Mouse (Mus musculus): ENCODE measurements around the gene Slc12a5. TPM values are rescaled to one million over a fixed set of nuclear protein-coding genes. Genes with fewer than 3 reads are reported as not detected.

Slc12a5 gene
- polyA plus RNA-seq, 1 experiment from 2014 or later, result 0.97 TPM

- no peak for ATAC-seq (ENCODE audit: insufficient number of reproducible peaks, low FRiP score, low TSS enrichment, low read depth)
- Histone ChIP-seq H3K27ac (no peak overlapping the region), H3K4me3 (no peak overlapping the region), H3K9me3 (no peaks in the 10 kb centered on the region), H3K27me3 (peaks cover 27% of the 10 kb centered on the region), H3K36me3 (no peaks in the 10 kb centered on the region), H3K4me2 (no peak overlapping the region), H3K4me1 (no peaks in the 10 kb centered on the region), H3K9ac (no peak overlapping the region)
- 35% methylated on average over 11 of the region's 11 CpGs for WGBS
Observed at GRCm38 (mm10) chr2:164930706-164931581, 29.7 kb upstream of the Slc12a5 start.

GRCm38 (mm10) chr2:164933534-164933933, 27.1 kb upstream of the Slc12a5 start:
- H3K4me3 ChIP-seq, result no peak overlapping the region
- peaks cover 39% of the 10 kb centered on the region for H3K27me3 ChIP-seq
- H3K36me3 ChIP-seq, result no peaks in the 10 kb centered on the region
- no peak overlapping the region for H3K9ac ChIP-seq
- H3K4me1 ChIP-seq, result peaks cover 4% of the 10 kb centered on the region
- WGBS, result 40% methylated on average over 9 of the region's 10 CpGs
- no peaks in the 10 kb centered on the region for H3K9me3 ChIP-seq
- H3K27ac ChIP-seq, result no peak overlapping the region
- no peak overlapping the region for H3K4me2 ChIP-seq
- no peak for ATAC-seq (ENCODE audit: insufficient number of reproducible peaks, low FRiP score, low TSS enrichment, low read depth)

GRCm38 (mm10) chr2:164935991-164936390, 24.6 kb upstream of the Slc12a5 start:
- H3K36me3 ChIP-seq, result no peaks in the 10 kb centered on the region
- no peak overlapping the region for H3K27ac ChIP-seq
- 68% methylated on average over 4 of the region's 4 CpGs for WGBS
- H3K4me2 ChIP-seq, result no peak overlapping the region
- H3K4me3 ChIP-seq, result no peak overlapping the region
- H3K9me3 ChIP-seq, result no peaks in the 10 kb centered on the region
- no peak for ATAC-seq (ENCODE audit: insufficient number of reproducible peaks, low FRiP score, low TSS enrichment, low read depth)
- H3K27me3 ChIP-seq, result peaks cover 58% of the 10 kb centered on the region
- no peak overlapping the region for H3K9ac ChIP-seq
- peaks cover 23% of the 10 kb centered on the region for H3K4me1 ChIP-seq

GRCm38 (mm10) chr2:164938146-164939091, 22.2 kb upstream of the Slc12a5 start:
- H3K27ac ChIP-seq, result no peak overlapping the region
- ATAC-seq (ENCODE audit: insufficient number of reproducible peaks, low FRiP score, low TSS enrichment, low read depth), result no peak

GRCm38 (mm10) chr2:164939106-164939505, 21.5 kb upstream of the Slc12a5 start:
- Histone ChIP-seq H3K27ac (no peak overlapping the region), H3K4me1 (peaks cover 26% of the 10 kb centered on the region), H3K9ac (no peak overlapping the region), H3K9me3 (no peaks in the 10 kb centered on the region), H3K36me3 (no peaks in the 10 kb centered on the region), H3K4me2 (peak overlapping the region; percentile 71), H3K4me3 (peak overlapping the region; percentile 33), H3K27me3 (peaks cover 58% of the 10 kb centered on the region)
- 2% methylated on average over 11 of the region's 11 CpGs for WGBS
- no peak for ATAC-seq (ENCODE audit: insufficient number of reproducible peaks, low FRiP score, low TSS enrichment, low read depth)

More at GRCm38 (mm10) chr2:164938146-164939091, 22.2 kb upstream of the Slc12a5 start:
- Histone ChIP-seq H3K27me3 (peaks cover 59% of the 10 kb centered on the region), H3K4me2 (peak overlapping the region; percentile 71), H3K4me3 (peak overlapping the region; percentile 33), H3K9ac (no peak overlapping the region), H3K9me3 (no peaks in the 10 kb centered on the region), H3K36me3 (no peaks in the 10 kb centered on the region), H3K4me1 (peaks cover 26% of the 10 kb centered on the region)
- WGBS, result 3% methylated on average over 39 of the region's 39 CpGs

GRCm38 (mm10) chr2:164940140-164940830, 20.3 kb upstream of the Slc12a5 start, which contains the start of gene Mmp9:
Gene Mmp9 (plus strand): TSS chr2:164940780.
- WGBS, result 20% methylated on average over 10 of the region's 10 CpGs
- H3K27ac ChIP-seq, result no peak within 1 kb of the TSS
- peaks cover 47% of the 10 kb centered on the region for H3K27me3 ChIP-seq
- peaks cover 26% of the 10 kb centered on the region for H3K4me1 ChIP-seq
- H3K9me3 ChIP-seq, result no peaks in the 10 kb centered on the region
- ATAC-seq (ENCODE audit: insufficient number of reproducible peaks, low FRiP score, low TSS enrichment, low read depth), result no peak
- no peak within 1 kb of the TSS for H3K4me3 ChIP-seq
- no peak within 1 kb of the TSS for H3K4me2 ChIP-seq
- no peaks in the 10 kb centered on the region for H3K36me3 ChIP-seq
- no peak within 1 kb of the TSS for H3K9ac ChIP-seq

GRCm38 (mm10) chr2:164942692-164943290, 17.8 kb upstream of the Slc12a5 start:
- Histone ChIP-seq H3K4me1 (peaks cover 26% of the 10 kb centered on the region), H3K4me3 (no peak overlapping the region), H3K27ac (no peak overlapping the region), H3K9ac (no peak overlapping the region), H3K36me3 (no peaks in the 10 kb centered on the region), H3K9me3 (no peaks in the 10 kb centered on the region), H3K4me2 (no peak overlapping the region), H3K27me3 (peaks cover 49% of the 10 kb centered on the region)
- ATAC-seq (ENCODE audit: insufficient number of reproducible peaks, low FRiP score, low TSS enrichment, low read depth), result no peak
- 17% methylated on average over 5 of the region's 5 CpGs for WGBS

GRCm38 (mm10) chr2:164947506-164947905, 13.1 kb upstream of the Slc12a5 start:
- H3K4me3 ChIP-seq, result no peak overlapping the region
- H3K4me2 ChIP-seq, result no peak overlapping the region
- 35% methylated on average over 4 of the region's 4 CpGs for WGBS
- H3K9me3 ChIP-seq, result no peaks in the 10 kb centered on the region
- H3K9ac ChIP-seq, result no peak overlapping the region
- H3K27me3 ChIP-seq, result peaks cover 59% of the 10 kb centered on the region
- ATAC-seq (ENCODE audit: insufficient number of reproducible peaks, low FRiP score, low TSS enrichment, low read depth), result peak; percentile 31; the same call in 1 of the 2 replicates
- no peak overlapping the region for H3K27ac ChIP-seq
- H3K4me1 ChIP-seq, result peaks cover 25% of the 10 kb centered on the region
- no peaks in the 10 kb centered on the region for H3K36me3 ChIP-seq

- no peak overlapping the region for H3K9ac ChIP-seq
- H3K27ac ChIP-seq, result no peak overlapping the region
- H3K27me3 ChIP-seq, result peaks cover 64% of the 10 kb centered on the region
- no peaks in the 10 kb centered on the region for H3K36me3 ChIP-seq
- H3K4me3 ChIP-seq, result no peak overlapping the region
- peaks cover 27% of the 10 kb centered on the region for H3K4me1 ChIP-seq
- peak; percentile 60; the same call in 1 of the 2 replicates for ATAC-seq (ENCODE audit: insufficient number of reproducible peaks, low FRiP score, low TSS enrichment, low read depth)
- 6% methylated on average over 6 of the region's 7 CpGs for WGBS
- H3K4me2 ChIP-seq, result no peak overlapping the region
- H3K9me3 ChIP-seq, result no peaks in the 10 kb centered on the region
Observed at GRCm38 (mm10) chr2:164947930-164948329, 12.7 kb upstream of the Slc12a5 start.

GRCm38 (mm10) chr2:164948962-164949361, 11.6 kb upstream of the Slc12a5 start:
- ATAC-seq (ENCODE audit: insufficient number of reproducible peaks, low FRiP score, low TSS enrichment, low read depth), result no peak
- Histone ChIP-seq H3K4me1 (peaks cover 33% of the 10 kb centered on the region), H3K4me3 (peak overlapping the region; percentile 9; the same call in 1 of the 2 replicates), H3K9ac (no peak overlapping the region), H3K27me3 (peaks cover 73% of the 10 kb centered on the region), H3K27ac (no peak overlapping the region), H3K36me3 (no peaks in the 10 kb centered on the region), H3K9me3 (no peaks in the 10 kb centered on the region), H3K4me2 (peak overlapping the region; percentile 30; the same call in 1 of the 2 replicates)
- WGBS, result 8% methylated on average over 25 of the region's 25 CpGs

- Histone ChIP-seq H3K9ac (no peak overlapping the region), H3K27ac (no peak overlapping the region), H3K4me3 (no peak overlapping the region), H3K4me2 (no peak overlapping the region), H3K36me3 (no peaks in the 10 kb centered on the region), H3K4me1 (peaks cover 33% of the 10 kb centered on the region), H3K27me3 (peaks cover 85% of the 10 kb centered on the region), H3K9me3 (no peaks in the 10 kb centered on the region)
- no peak for ATAC-seq (ENCODE audit: insufficient number of reproducible peaks, low FRiP score, low TSS enrichment, low read depth)
- WGBS, result 26% methylated on average over 13 of the region's 13 CpGs
Observed at GRCm38 (mm10) chr2:164950501-164950900, 10.1 kb upstream of the Slc12a5 start.

Measured in limb, embryonic 15.5 days (tissue).